Mouse (Mus musculus) kidney, postnatal 25 days (tissue): Measurements from ENCODE around the gene Islr.
"Not testable (repeated sequence)": the region's sequence is repeated elsewhere in the genome, so short reads cannot be mapped to it uniquely, and the experiment has no call there.

Experiments used
- DNase-seq, 2 experiments: peaks; one replicate each; pipeline ENCODE4 v3.0.0; 2021; ENCODE audit warnings: mixed read lengths in 2 of 2

Islr gene

DNA sequence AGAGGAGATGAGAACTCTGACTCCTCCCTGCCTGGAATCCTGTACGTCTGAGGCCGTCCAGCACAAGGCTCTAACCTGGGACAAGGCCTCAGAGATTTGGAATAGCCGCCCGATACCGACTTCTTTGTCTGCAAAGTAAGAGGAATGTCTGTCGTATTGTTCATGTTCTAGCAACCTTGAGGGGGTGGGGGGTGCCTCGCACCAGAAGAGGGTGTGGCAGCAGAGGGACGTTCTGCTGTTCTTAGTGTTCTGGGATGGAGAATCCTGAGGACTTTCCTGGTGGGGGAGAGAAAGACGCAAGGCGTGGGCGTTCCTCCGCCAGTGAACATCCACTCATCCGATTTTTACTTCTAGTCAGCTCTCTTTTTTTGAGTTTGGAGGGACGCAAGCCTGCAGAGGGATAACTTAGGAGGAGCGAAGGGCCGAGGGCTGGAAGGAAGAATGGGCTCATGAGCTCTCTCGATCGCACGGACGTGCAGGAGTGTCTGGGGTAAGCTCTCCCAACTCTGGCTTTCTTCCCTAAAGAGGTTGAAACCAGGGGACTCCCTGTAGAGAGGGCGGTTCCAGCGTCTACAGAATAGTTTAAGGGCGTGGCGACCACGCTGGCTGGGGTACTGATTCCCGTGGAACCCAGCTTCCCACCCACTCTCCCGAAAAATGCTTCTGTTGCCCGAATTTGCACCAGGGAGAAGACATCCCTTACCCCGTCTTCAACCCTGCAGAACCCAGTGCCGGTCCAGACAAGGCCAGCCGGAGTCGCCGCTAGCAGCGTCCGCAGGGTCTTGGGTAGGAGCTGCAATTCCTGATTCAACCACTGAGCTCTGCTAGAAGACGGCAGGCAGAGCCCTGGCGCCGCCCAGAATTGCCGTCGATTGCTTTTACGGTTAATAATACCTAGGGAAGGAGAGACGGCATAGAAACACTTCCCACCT lies at the start of gene Islr, which contains the start of gene Islr2:
TSS of gene Islr (minus strand) at position 791 of the 932 bp plus-strand sequence.
TSS of gene Islr2 (minus strand) at position 804 of the 932 bp plus-strand sequence.
- peak; percentile 82 to 87 for DNase-seq

GRCm38 (mm10) chr9:58253805-58254122 lies 49.7 kb upstream of the Islr start:
- not testable (repeated sequence) for DNase-seq

DNA sequence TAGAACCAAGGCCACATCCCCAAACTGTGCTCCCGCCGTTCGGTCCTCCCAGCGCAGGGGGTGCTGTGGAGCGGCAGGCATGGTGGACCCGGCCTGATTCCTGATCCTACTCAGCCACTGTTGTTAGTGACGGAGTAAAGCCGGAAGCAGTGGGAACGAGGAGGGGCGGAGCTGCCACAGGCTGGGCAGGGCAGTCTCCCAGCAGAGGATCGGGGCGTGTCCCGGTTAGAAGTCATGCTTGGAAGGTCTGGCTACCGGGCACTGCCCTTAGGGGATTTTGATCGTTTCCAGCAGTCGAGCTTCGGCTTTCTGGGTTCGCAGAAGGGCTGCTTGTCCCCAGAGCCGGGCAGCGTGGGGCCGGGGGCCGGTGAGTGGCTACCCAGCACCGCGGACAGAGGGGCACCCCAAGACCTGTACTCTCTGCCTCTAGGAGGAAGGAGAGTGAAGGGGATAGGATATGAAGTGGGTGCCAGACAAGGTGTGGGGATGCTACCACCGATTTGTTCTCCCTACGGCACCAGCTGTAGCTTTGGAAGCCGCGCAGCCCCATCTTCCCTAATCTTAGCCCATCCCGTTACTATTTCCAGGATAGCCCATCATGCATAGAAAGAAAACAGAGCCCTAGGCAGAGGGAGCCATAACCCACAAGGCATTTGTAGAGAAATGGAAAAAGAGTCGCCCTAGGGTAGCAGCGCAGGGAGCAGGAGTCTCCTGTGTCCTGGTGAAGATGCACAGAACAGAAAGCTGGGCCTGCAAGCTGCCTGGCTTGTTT lies 49.1 kb upstream of the Islr start, which contains the start of gene Stoml1:
TSS of gene Stoml1 (plus strand) at position 132 of the 772 bp plus-strand sequence.
- DNase-seq = peak; percentile 97 to 98

DNA sequence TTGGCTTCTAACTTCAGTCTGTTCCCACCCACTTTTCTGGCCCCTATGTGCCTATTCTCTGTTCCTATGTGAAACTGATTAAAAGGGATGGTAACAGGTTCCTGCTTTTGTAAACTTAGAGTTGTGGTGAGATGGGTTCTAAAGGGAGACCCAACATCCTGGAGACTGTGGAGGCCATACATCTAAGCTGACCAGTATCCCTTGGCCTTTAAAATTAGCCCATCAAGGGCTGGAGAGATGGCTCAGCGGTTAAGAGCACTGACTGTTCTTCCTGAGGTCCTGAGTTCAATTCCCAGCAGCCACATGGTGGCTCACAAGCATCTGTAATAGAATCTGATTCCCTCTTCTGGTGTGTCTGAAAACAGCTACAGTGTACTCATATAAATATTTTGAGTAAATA lies 46.6 kb upstream of the Islr start:
- DNase-seq = not testable (repeated sequence)

DNA sequence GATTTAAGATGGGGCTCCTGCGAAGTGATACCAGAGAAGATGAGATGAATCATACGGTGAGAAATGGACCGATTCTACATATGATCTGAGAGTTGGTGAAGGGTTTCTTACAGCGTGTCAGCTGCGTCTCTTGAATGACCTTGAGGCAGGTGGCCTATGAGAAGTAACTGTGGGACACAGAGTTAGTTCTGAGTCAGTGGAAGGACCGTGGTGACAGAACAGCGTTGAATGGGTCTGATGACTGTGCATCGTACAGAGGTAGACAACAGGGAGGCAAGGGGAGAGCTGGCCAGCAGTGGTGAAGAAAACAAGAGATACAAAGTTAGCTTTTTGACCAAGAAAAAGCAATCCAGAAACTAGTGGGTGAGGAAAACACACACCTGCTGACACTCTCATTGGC lies 46.2 kb upstream of the Islr start:
- DNase-seq = no peak

- peak; percentile 87 to 91 for DNase-seq
These were observed 45.6 kb upstream of the Islr start, which contains the start of gene Pml for GRCm38 (mm10) chr9:58249592-58250192. TSS of gene Pml (minus strand) at chr9:58249786.

- DNase-seq = no peak
These were observed 44.8 kb upstream of the Islr start for GRCm38 (mm10) chr9:58248746-58249413.

- DNase-seq = peak; percentile 87 to 89
These were observed 43.1 kb upstream of the Islr start for GRCm38 (mm10) chr9:58247064-58247759.

DNA sequence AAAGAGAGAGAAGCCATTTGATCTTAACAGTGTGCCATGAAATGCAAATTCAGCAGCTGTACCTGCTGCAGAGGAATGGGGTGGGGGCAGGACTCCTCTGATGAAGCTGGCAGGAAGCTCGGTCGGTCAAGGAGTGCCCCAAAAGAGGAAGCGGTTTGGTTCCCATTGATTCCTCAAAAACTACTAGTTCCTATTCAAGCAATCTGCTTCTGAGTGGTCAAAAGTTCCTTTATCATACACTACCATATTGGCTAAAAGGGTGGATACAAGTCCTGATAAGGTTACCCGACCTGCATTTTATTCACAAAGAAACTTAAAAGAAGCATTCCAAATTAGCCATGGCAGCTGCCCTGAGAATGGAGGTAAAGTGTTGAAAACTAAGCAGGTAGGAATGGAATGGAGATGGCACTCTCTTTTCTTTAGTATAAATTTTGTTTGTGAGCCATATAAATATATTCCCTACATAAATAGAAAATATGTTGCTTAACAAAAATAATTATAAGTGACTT lies 42.0 kb upstream of the Islr start:
- DNase-seq = no peak

DNA sequence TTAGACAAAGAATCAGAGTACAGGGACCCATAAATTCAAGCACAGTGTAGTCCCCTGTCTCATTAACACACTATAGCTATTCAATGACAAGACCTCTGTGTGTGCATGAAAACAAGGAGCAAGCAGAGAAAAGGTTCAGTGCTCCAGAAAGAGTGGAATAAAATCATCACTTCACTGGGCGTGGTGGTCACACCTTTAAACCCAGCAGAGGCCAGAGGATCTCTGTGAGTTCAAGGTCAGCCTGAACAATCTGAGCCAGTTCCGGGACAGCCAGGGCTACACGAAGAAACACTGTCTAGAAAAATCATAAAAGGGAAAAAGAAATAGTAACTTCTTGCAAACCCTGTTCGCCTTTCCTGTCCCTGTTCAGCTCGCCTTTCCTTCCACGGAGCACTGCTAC lies 39.6 kb upstream of the Islr start:
- DNase-seq = no peak

- no peak for DNase-seq
These were observed 38.6 kb upstream of the Islr start for GRCm38 (mm10) chr9:58242696-58243095.

DNA sequence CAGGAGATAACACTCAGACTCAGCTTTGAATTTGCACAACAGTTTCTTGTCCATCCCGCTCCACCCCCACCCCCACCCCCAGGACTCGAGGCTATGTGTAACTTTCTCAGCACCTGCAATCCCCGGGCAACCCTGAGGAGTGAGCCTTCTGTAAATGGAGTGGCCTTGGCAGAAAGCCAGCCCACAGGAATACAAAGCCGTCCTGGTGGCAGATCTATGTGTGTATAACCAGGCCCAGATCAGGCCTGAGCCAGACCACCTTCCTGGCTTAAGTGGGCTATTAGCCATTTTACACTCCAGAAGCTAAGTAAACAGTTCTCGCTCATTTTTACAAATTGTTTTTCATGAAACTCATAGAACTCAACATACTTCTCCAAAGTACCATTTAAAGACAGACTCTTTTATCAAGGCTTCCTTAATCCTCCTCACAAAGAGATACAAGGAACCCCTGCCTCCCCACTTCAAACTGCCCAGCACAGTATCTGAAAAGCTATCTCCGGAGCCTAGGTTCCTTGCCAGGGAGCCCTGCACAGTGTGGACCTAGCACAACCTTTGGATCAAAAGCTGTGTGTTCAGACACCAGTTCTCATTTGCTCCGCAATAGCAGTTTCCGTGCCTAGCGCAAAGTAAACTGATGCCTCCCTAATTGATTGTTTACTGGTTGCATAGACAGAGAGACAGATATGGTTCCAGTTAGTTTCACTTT lies 37.8 kb upstream of the Islr start:
- DNase-seq = peak; percentile 75 to 76

GRCm38 (mm10) chr9:58234502-58235015 lies 30.5 kb upstream of the Islr start:
- DNase-seq = peak in 1 of 2 experiments; percentile 35

DNA sequence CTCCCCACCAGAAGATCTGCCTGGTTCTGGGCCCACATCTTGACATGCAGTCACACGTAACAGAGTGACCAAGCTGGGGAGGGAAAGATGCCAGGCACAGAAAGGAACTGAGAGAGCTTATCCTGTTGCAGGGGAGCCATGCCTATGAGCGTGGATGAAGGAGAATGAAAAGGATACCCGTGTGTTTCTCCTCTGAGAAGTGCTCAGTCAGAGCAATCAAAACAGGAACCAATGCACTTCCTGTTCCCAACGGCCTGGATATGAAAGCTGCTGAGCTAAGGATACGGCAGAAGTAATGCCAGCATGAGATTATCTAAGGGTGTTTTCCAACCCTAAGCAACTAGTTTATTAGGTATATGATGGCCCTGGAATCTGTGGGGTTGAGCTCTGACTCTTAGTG lies 28.3 kb upstream of the Islr start:
- no peak for DNase-seq

- no peak for DNase-seq
These were observed 27.6 kb upstream of the Islr start for GRCm38 (mm10) chr9:58231746-58232145.

GRCm38 (mm10) chr9:58228777-58229466 lies 24.8 kb upstream of the Islr start:
- peak; percentile 60 to 85 for DNase-seq

DNA sequence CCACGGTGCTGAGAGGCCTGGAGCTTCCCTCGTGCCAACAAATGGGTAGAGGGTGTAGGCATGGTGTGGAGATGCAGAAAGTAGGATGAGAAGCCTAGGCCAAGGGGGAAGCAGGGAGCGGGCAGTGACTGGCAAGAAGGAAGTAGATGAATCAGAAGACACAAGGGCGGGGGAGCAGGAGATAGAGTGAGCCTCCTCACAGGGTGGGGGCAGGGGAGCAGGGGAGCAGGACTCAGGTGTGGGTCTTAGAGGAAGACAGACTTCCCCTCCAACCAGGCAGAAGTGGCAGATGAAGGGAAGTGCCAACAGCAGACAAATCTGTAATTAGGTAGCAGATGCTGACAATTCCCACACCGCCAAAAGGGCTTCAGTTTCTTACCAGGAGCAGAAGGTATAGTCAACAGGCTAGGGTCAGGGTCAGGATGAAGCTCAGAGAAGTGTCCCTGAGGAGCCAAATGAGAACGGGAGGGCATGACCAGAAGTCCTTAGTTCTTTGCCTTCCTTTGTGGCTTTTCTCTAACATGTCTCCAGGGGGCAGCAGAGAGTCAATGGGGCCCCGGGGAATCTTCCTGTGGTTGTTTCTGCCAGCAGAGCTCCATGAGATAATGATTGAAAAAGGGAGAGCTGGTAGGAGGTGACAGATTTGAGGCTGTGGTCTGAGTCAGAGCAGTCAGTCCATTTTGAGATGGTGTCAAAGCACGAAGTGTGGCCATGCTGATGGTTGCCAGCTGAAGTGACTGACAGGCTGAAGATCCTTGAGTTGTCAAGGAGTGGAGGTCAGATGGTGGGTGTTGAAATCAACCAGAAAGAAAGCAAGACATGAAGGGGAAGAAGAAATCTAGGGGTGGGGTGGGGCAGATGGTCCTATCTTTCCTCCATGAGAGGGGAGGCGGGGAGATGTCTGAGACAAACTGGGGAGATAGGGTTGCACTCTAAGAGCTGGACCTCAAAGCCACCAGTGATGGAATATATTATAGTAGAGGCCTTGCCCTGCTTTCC lies 22.1 kb upstream of the Islr start:
- peak; percentile 49 to 63 for DNase-seq

GRCm38 (mm10) chr9:58224356-58224755 lies 20.2 kb upstream of the Islr start:
- no peak for DNase-seq
